Mouse (Mus musculus) CH12.LX (cell line): ENCODE data around the gene Hes3.

ENCODE experiments used
- BHLHE40 ChIP-seq: IDR thresholded peaks from 2 replicates; pipeline ENCODE4 v1.6.1; 2011; ENCODE audit warnings: mild to moderate bottlenecking, low read depth, low read length, improper control_type of control experiment
- CHD1 ChIP-seq: IDR thresholded peaks from 2 replicates; pipeline ENCODE4 v1.6.1; 2012; ENCODE audit warnings: low read depth, low read length, improper control_type of control experiment, inconsistent platforms
- CTCF ChIP-seq, 2 experiments: IDR thresholded peaks in 1 of 2; conservative IDR thresholded peaks in 1 of 2; 2 replicates each; pipeline ENCODE4 v1.5.1; 2011 to 2012; ENCODE audit warnings: low read depth in 2 of 2, low read length in 2 of 2, improper control_type of control experiment in 1 of 2, inconsistent platforms in 1 of 2, mild to moderate bottlenecking in 1 of 2, moderate library complexity in 1 of 2
- HCFC1 ChIP-seq: IDR thresholded peaks from 2 replicates; pipeline ENCODE4 v1.6.1; 2012; ENCODE audit warnings: low read depth, mild to moderate bottlenecking, inconsistent platforms, low read length, improper control_type of control experiment
- IRF4 ChIP-seq: IDR thresholded peaks from 2 replicates; pipeline ENCODE4 v1.6.1; 2014; ENCODE audit warnings: low read depth, mild to moderate bottlenecking, inconsistent platforms, low read length, improper control_type of control experiment
- JUND ChIP-seq: conservative IDR thresholded peaks from 2 replicates; pipeline ENCODE4 v1.6.1; 2011; ENCODE audit warnings: low read depth, low read length, improper control_type of control experiment
- MXI1 ChIP-seq: IDR thresholded peaks from 2 replicates; pipeline ENCODE4 v1.6.1; 2011; ENCODE audit warnings: mild to moderate bottlenecking, low read depth, low read length, improper control_type of control experiment
- POLR2A ChIP-seq: IDR thresholded peaks from 2 replicates; pipeline ENCODE4 v1.6.1; 2011; ENCODE audit warnings: low read depth, mild to moderate bottlenecking, improper control_type of control experiment, low read length
- RCOR1 ChIP-seq: conservative IDR thresholded peaks from 2 replicates; pipeline ENCODE4 v1.6.1; 2012; ENCODE audit warnings: low read depth, mild to moderate bottlenecking, inconsistent platforms, low read length, improper control_type of control experiment
- USF1 ChIP-seq: IDR thresholded peaks from 2 replicates; pipeline ENCODE4 v1.6.1; 2014; ENCODE audit warnings: low read depth, mild to moderate bottlenecking, inconsistent platforms, low read length, improper control_type of control experiment
- ZKSCAN1 ChIP-seq: IDR thresholded peaks from 2 replicates; pipeline ENCODE4 v1.6.1; 2012; ENCODE audit warnings: low read depth, inconsistent platforms, low read length, improper control_type of control experiment, borderline replicate concordance
- ZMIZ1 ChIP-seq: IDR thresholded peaks from 2 replicates; pipeline ENCODE4 v1.6.1; 2012; ENCODE audit warnings: low read depth, mild to moderate bottlenecking, inconsistent platforms, low read length, improper control_type of control experiment
- ZNF384 ChIP-seq: IDR thresholded peaks from 2 replicates; pipeline ENCODE4 v1.6.1; 2012; ENCODE audit warnings: low read depth, low read length, improper control_type of control experiment, inconsistent platforms

DNA sequence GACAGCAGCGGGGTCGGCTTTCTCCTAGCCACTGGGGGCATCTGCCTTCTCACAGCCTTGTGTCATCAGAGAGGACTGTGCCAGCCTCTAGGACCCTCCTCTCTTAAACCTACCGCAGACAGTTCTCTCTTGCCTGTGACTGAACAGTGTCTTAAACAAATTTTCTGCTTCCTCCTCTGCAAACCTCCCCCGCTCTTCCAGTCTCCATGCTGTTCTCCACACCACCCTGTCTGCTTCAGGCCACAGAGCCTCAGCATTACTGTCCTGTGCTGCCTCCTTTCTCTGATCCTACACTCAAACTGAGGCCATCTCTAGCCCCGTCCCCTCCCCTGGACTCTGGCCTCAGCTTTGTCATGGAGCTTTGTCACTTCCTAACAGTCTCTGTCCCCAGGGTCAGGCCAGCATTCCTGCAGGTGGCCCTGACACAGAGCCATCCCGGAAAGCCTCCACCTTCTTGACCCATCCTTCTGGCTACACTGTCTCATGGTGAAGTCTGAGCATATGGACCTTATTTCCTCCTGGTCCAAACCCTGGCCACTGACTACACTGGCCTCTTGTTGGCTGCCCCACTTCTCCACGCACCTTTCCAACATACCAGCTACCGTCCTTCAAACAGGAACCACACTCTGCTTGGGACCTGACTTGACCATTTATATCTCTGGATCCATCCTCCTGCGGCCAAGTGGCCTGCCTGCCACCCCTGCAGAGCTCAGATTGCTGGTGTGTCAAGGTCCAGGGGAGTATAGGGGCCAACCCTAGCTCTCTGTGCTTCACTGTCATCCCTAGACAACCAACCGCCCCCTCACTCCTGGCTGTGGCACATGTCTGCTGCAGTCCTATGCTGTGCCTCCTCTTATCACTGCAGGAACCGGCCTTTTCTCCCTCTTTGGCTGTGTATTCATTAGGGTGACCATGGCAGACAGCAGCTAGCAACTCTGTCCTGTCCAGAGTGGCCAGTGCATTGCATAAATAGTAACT is 46.6 kb downstream of the Hes3 start:
- TF ChIP-seq CTCF (conservative IDR thresholded peaks at IDR 0.05 in 1 of 2, IDR thresholded peaks at IDR 0.05 in 1 of 2; ENCODE audit: low read depth in 2 of 2, low read length in 2 of 2) (no peak), ZNF384 (no peak), USF1 (no peak), ZKSCAN1 (no peak), BHLHE40 (no peak), IRF4 (no peak), HCFC1 (no peak), CHD1 (no peak), MXI1 (no peak), RCOR1 (no peak), JUND (no peak), ZMIZ1 (no peak), POLR2A (no peak)
